Mouse (Mus musculus) heart, embryonic 10.5 days (tissue): ENCODE data around the gene Oprm1. TPM values are rescaled to one million over a fixed set of nuclear protein-coding genes. Genes with fewer than 3 reads are reported as not detected.
A peak's percentile ranks its signal among the peaks of the same experiment; 100 is the strongest.

Experiments used
- DNase-seq: peaks from one replicate; pipeline ENCODE4 v3.0.0-alpha.2; 2017; ENCODE audit warnings: low spot score
- H3K27ac ChIP-seq: fragments of 300-500 bp; sonication (generic); 2 replicates; pipeline ENCODE4 v1.5.1; 2016; ENCODE audit warnings: mild to moderate bottlenecking
- H3K27me3 ChIP-seq: fragments of 300-500 bp; sonication (generic); 2 replicates; pipeline ENCODE4 v1.6.1; 2016; ENCODE audit warnings: mild to moderate bottlenecking; ENCODE audit not compliant: poor library complexity, insufficient read depth, severe bottlenecking
- H3K36me3 ChIP-seq: fragments of 300-500 bp; sonication (generic); 2 replicates; pipeline ENCODE4 v1.6.1; 2016; ENCODE audit warnings: mild to moderate bottlenecking, moderate library complexity
- H3K4me1 ChIP-seq: fragments of 300-500 bp; sonication (generic); 2 replicates; pipeline ENCODE4 v1.6.1; 2016; ENCODE audit warnings: mild to moderate bottlenecking
- H3K4me3 ChIP-seq: fragments of 300-500 bp; sonication (generic); 2 replicates; pipeline ENCODE4 v1.5.1; 2016; ENCODE audit warnings: mild to moderate bottlenecking, moderate library complexity
- H3K9me3 ChIP-seq: fragments of 300-500 bp; sonication (generic); 2 replicates; pipeline ENCODE4 v1.6.1; 2016; ENCODE audit warnings: mild to moderate bottlenecking, moderate library complexity
- WGBS: fragments of 180-500 bp; shearing (Covaris S2); methylation state at CpG from one replicate; pipeline ENCODE4 v1.1.7; 2016; 5-methylcytosine and 5-hydroxymethylcytosine counted together
- polyA plus RNA-seq: library from polyadenylated mRNA; unstranded; fragments of >200 nt; fragmentation: Nextera tagmentation; extraction: Ambion mirVana; gene quantifications from 2 replicates; pipeline ENCODE4 v1.2.1, GENCODE M21; 2016

Gene Oprm1
- polyA plus RNA-seq, 1 experiment from 2014 or later: not detected

DNA sequence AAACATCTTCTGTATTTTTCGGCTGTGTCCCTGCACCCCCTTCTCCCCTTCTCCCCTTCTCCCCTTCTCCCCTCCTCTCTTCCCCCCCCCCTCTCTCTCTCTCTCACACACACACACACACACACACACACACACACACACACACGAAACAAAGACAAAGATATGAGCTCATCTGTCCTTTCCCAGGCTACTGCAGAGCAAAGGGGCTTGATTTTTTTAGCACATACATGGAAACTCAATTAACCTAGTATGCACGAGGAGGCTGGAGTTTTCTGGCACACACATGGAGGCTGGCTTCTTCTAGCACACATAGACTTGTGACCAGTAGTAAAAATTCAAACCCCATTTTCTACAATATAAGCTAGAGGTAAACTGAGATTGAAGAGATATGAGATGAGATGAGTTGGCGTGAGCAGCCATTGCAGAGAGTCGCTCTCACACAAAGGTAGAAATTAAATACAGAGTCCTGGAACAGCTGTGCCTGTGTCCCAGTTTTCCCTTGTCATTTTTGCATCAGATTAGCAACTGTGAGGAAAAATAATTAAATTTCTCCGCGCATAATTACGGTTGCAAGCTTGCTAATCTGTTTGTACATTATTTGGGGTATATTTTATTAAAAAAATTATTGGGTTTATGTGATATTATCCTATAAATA is 209.4 kb downstream of the Oprm1 start:
- Histone ChIP-seq H3K4me3 (no peak overlapping the region), H3K4me1 (no peaks in the 10 kb centered on the region), H3K36me3 (no peaks in the 10 kb centered on the region), H3K9me3 (no peaks in the 10 kb centered on the region), H3K27me3 (no peaks in the 10 kb centered on the region), H3K27ac (no peak overlapping the region)
- 78% methylated on average over 8 of the region's 8 CpGs for WGBS
- DNase-seq: no peak

DNA sequence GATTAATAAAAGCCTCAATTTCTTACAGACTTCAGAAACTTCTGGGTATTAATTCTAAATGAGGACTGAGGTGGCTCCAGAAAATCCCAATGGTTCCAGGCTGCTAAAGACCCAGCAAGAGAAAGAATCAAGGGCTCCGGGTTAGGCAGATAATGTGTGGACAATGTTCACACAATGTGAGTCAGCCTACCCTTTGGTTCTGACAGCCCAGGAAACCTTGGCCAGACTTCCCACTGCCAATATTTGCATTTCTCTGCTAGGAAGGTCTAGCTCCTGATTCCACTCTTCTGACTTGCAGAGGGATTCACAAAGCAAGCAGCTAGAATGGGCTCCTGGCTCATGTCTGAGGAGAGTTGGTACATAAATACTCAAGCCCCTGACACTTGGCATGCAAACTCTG is 210.0 kb downstream of the Oprm1 start:
- no peak for DNase-seq
- whole genome bisulfite sequencing: 64% methylated on average over 1 of the region's 1 CpGs
- no peaks in the 10 kb centered on the region for H3K27me3 ChIP-seq
- no peak overlapping the region for H3K27ac ChIP-seq
- H3K4me1 ChIP-seq: no peaks in the 10 kb centered on the region
- H3K9me3 ChIP-seq: no peaks in the 10 kb centered on the region
- no peak overlapping the region for H3K4me3 ChIP-seq
- H3K36me3 ChIP-seq: no peaks in the 10 kb centered on the region

DNA sequence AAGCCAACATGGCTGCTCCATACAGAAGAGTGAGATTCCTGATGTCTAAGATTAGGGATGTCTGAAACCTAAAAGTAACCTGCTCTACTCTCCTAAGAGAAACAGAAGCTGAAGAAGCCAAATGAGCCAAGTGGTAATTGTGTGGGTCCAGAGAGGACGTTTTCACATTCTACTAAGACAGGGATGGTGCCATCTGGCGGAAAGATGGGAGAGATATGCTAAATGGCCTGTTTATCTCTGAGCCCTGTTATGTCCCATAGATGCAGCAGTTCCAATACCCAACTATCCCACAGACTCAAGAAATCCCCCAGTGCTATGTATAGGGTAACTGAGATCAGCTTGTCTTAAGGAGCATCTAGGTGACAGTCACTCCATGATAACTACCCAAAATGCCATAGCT is 219.5 kb downstream of the Oprm1 start:
- 62% methylated on average over 2 of the region's 2 CpGs for WGBS
- H3K4me1 ChIP-seq: no peaks in the 10 kb centered on the region
- no peak for DNase-seq

DNA sequence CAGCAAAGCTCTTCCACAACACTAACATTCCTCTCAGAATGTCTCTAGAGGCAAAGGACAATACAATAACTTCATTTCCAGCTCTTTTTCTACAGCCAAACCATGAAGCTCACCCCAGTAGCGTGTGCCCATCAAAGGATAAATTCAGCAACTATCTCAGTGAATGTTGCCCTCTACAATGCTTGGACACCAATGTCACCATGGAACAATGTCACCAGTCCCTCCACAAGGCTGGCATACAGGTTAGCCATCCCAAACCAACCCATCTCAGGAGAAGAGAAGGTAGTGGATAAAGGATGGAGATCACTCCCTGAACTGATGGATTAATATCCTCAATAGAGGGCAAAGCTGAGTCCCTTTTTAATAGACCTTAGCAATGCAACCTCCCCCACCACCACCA is 220.4 kb downstream of the Oprm1 start:
- H3K4me3 ChIP-seq: no peak overlapping the region
- H3K4me1 ChIP-seq: no peaks in the 10 kb centered on the region
- no peaks in the 10 kb centered on the region for H3K36me3 ChIP-seq
- no peak overlapping the region for H3K27ac ChIP-seq
- no peak for DNase-seq
- no peaks in the 10 kb centered on the region for H3K27me3 ChIP-seq
- WGBS: 87% methylated on average over 1 of the region's 1 CpGs
- H3K9me3 ChIP-seq: no peaks in the 10 kb centered on the region

More for the DNA sequence above, 219.5 kb downstream of the Oprm1 start:
- no peak overlapping the region for H3K4me3 ChIP-seq
- no peak overlapping the region for H3K27ac ChIP-seq
- no peaks in the 10 kb centered on the region for H3K9me3 ChIP-seq
- H3K27me3 ChIP-seq: no peaks in the 10 kb centered on the region
- no peaks in the 10 kb centered on the region for H3K36me3 ChIP-seq

DNA sequence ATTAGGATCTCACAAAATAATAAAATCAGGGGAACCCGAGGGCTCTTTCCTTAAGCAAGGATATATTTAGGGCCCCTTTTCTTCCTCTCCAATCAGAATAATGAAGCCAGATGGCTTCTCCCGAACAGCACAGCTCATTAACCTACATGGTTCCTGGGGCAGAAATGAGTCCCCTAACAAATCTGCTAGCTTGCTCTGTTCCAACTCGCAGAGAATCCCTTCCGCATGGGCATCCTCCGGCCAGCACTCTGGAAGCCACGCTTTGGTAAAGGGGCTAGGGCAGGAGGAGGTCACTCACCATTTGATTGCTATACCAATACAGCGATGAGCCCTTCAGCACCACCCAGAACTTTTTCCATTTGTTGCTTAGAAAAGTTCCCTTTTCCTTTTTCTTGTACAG is 220.9 kb downstream of the Oprm1 start:
- 73% methylated on average over 7 of the region's 7 CpGs for WGBS
- no peak overlapping the region for H3K27ac ChIP-seq
- no peaks in the 10 kb centered on the region for H3K36me3 ChIP-seq
- H3K4me1 ChIP-seq: no peaks in the 10 kb centered on the region
- H3K4me3 ChIP-seq: no peak overlapping the region
- no peak for DNase-seq
- H3K27me3 ChIP-seq: no peaks in the 10 kb centered on the region
- no peaks in the 10 kb centered on the region for H3K9me3 ChIP-seq

DNA sequence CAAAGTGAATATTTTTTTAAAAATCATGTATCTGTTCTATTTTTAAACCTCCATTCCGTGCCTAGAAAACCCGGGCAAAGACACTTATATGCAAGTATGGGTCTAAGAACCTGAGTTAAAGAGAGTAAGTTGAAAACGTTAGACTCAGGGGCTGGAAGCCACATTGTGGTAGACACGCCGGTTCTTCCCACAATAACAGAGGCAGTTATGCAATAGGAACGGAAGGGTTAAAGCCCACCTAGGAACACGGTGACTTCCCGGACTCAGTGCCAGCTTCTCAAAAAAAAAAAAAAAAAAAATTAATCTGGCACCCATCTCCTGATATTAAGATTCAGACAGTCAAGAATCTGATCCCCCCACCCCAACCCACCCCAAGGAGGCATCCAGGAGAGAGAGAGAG is 221.5 kb downstream of the Oprm1 start:
- H3K36me3 ChIP-seq: no peaks in the 10 kb centered on the region
- H3K27me3 ChIP-seq: no peaks in the 10 kb centered on the region
- no peak overlapping the region; the same call in 1 of the 2 replicates for H3K27ac ChIP-seq
- H3K9me3 ChIP-seq: no peaks in the 10 kb centered on the region
- peak overlapping the region; percentile 40; the same call in 1 of the 2 replicates for H3K4me3 ChIP-seq
- DNase-seq: no peak
- no peaks in the 10 kb centered on the region for H3K4me1 ChIP-seq
- 57% methylated on average over 8 of the region's 8 CpGs for WGBS

DNA sequence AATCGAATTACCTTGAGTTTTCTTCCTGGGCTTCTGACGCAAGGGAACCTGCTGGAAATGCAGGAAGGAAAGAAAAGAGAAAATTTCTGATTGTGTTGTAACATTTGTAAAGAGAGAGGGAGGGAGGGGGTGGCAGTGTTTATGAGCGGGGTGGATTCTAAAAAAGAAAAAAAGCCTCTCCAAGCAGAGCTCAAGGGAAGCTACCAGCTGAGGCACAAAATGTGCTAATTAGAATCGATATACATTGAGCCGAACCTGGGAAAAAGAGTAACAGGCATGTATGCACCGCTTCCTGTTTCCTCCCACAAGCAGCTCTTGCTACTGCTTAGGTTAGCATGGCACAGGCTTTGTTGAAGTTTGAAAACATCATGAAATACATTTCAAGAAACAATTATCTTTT is 221.9 kb downstream of the Oprm1 start:
- no peak for DNase-seq
- Histone ChIP-seq H3K27ac (no peak overlapping the region; the same call in 1 of the 2 replicates), H3K27me3 (no peaks in the 10 kb centered on the region), H3K4me3 (peak overlapping the region; percentile 40), H3K9me3 (no peaks in the 10 kb centered on the region), H3K36me3 (no peaks in the 10 kb centered on the region), H3K4me1 (no peaks in the 10 kb centered on the region)
- WGBS: 26% methylated on average over 6 of the region's 6 CpGs

DNA sequence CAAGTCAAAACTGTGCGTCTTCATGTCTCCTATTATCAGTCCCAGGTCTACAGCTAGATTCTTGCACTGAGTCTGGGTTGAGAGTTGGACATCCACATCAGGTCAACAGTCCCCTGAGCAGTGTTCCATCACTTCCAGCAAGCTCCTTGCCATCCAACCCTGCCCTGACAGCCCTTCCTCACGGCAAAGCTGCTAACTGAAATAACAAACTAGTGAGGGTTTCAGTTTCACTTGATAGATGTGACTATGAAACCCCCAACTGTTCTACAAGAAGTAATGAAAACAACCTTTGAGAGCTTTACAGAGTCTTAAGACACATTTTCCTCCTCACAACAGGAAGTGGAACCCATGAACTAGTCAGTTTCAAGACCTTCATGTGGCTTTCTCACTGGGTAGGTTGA is 224.4 kb downstream of the Oprm1 start:
- DNase-seq: no peak
- no peak overlapping the region for H3K27ac ChIP-seq
- no peaks in the 10 kb centered on the region for H3K27me3 ChIP-seq
- H3K4me1 ChIP-seq: no peaks in the 10 kb centered on the region
- no peaks in the 10 kb centered on the region for H3K9me3 ChIP-seq
- H3K4me3 ChIP-seq: no peak overlapping the region
- H3K36me3 ChIP-seq: no peaks in the 10 kb centered on the region
- WGBS: 68% methylated on average over 2 of the region's 2 CpGs

DNA sequence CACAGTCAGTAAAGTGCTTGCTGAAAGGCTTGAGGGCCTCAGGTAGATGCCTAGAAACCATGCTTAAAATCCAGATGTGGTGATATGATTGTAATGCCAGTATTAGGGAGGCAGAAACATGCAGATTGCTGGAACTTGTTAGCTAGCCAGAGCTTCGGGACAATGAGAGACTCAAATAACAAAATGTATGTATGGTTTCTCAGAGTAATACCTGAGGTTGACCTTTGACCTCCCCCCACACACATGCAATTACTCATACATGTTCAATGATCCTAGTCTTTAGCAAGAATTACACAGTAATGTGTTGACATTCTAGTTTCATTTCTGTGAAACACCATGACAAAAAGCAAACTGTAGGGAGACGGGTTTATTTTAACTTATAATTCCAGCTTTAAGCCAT is 225.1 kb downstream of the Oprm1 start:
- Histone ChIP-seq H3K4me1 (no peaks in the 10 kb centered on the region), H3K27me3 (no peaks in the 10 kb centered on the region), H3K4me3 (no peak overlapping the region), H3K36me3 (no peaks in the 10 kb centered on the region), H3K27ac (no peak overlapping the region), H3K9me3 (no peaks in the 10 kb centered on the region)
- DNase-seq: no peak
- WGBS: 87% methylated on average over 2 of the region's 2 CpGs

DNA sequence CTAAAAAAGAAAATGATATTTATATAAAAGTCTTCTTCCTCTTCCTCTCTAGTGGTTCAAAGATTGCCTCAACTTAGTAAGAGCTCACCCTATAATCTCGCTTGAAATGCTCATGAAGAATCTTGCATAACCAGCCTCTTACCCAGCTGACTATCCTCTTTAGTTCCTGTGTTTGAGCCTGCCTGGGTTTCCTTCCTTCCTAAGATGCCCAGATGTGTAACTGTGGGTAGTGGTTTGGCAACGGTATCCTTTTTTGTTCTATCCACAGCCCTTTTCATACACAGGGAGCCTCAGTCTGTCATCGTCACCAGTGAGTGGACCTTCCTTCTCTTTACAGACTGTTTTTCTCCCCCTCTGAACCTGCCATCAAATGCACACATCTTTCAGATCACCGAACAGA is 227.9 kb downstream of the Oprm1 start:
- H3K27ac ChIP-seq: no peak overlapping the region
- no peak for DNase-seq
- no peaks in the 10 kb centered on the region for H3K4me1 ChIP-seq
- no peak overlapping the region for H3K4me3 ChIP-seq
- WGBS: 89% methylated on average over 4 of the region's 4 CpGs
- H3K36me3 ChIP-seq: no peaks in the 10 kb centered on the region
- no peaks in the 10 kb centered on the region for H3K27me3 ChIP-seq
- H3K9me3 ChIP-seq: no peaks in the 10 kb centered on the region

DNA sequence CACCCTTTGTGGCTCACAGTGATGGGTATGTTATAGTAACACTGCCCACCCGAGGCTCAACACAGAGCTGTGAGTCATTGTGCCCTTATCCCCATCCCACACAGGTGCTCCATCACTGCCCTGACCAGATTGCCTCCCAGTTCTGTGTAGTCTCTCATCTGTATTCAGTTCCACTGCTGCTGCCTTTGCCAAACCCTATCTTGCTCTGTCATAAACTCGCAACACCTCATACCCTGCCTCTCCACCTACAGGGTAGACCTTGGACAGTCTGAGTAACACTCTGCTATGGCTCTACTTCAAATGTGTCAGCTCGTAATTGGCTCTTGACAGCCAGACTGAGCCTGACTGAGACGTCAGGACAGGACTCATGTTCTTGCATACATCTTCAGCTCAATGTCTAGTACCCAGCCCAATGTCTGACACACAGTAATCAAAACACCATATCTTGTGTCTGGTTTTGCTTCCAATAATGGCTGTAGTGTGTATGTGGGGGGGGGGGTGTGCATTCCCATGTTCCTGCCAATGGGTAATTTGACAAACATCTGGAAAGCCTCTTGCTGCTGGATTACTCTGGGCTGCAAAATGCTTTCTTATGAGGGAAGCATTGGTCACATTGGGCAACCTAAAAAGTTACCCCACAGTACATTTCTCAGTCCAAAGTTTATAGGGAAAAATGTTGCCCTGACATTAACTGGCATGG is 229.2 kb downstream of the Oprm1 start:
- no peak for DNase-seq
- Histone ChIP-seq H3K4me1 (no peaks in the 10 kb centered on the region), H3K27ac (no peak overlapping the region), H3K36me3 (no peaks in the 10 kb centered on the region), H3K9me3 (no peaks in the 10 kb centered on the region), H3K4me3 (no peak overlapping the region), H3K27me3 (no peaks in the 10 kb centered on the region)
- WGBS: 61% methylated on average over 4 of the region's 4 CpGs

DNA sequence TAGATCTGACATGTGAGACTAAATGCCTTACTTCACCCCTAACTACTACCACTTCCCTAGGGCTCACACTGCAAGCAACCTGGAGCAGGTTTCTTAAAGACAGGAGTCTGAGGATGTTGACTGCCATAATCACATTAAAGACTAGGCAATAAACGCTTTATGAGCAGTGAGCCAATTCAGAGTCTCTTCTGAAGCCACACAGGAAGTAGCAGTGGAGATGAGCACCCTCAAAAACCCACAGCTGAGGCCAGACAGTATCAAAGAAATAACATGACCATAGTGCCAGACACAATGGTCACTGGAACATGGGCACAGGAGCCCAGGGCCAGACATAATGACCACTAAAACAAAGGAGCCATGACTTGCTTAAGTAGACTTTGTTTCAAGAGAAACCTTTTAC is 230.2 kb downstream of the Oprm1 start:
- 74% methylated on average over 1 of the region's 1 CpGs for WGBS
- Histone ChIP-seq H3K9me3 (no peaks in the 10 kb centered on the region), H3K4me3 (no peak overlapping the region), H3K36me3 (no peaks in the 10 kb centered on the region), H3K27me3 (no peaks in the 10 kb centered on the region), H3K27ac (no peak overlapping the region), H3K4me1 (no peaks in the 10 kb centered on the region)
- no peak for DNase-seq

DNA sequence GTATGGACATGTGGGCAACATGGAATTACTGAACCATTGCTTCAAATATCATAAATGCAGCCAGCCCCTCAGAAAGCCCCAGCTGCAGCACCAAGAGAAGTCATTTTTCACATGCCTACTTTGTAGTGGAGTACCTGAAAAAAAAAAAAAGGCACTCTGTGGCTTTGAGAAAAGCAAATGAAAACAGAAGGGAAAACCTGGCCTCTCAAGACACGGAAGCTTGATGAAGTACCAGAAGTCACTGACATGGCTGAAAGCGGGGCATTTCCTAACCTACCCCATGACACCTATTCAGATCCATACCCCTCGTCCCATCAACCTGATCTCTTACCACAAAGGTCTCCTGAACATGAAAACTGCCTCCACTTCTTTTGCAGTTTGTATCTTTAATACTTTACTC is 238.6 kb downstream of the Oprm1 start:
- no peaks in the 10 kb centered on the region for H3K27me3 ChIP-seq
- 65% methylated on average over 3 of the region's 3 CpGs for WGBS
- no peak for DNase-seq

More for the DNA sequence above, 238.6 kb downstream of the Oprm1 start:
- H3K36me3 ChIP-seq: no peaks in the 10 kb centered on the region
- H3K9me3 ChIP-seq: no peaks in the 10 kb centered on the region
- H3K4me1 ChIP-seq: no peaks in the 10 kb centered on the region
- no peak overlapping the region for H3K27ac ChIP-seq
- H3K4me3 ChIP-seq: no peak overlapping the region
